Mouse (Mus musculus) embryonic facial prominence, embryonic 10.5 days (tissue): ENCODE measurements around the gene 1700015F17Rik. TPM values are rescaled to one million over a fixed set of nuclear protein-coding genes. Genes with fewer than 3 reads are reported as not detected.

ENCODE experiments used
- DNase-seq: peaks from one replicate; pipeline ENCODE4 v3.0.0-alpha.2; 2017; ENCODE audit warnings: low spot score
- H3K27ac ChIP-seq: fragments of 300-500 bp; sonication (generic); replicated peaks from 2 replicates; pipeline ENCODE4 v1.5.1; 2016; ENCODE audit warnings: mild to moderate bottlenecking
- H3K27me3 ChIP-seq: fragments of 300-500 bp; sonication (generic); replicated peaks from 2 replicates; pipeline ENCODE4 v1.6.1; 2016; ENCODE audit warnings: low read depth, mild to moderate bottlenecking; ENCODE audit not compliant: poor library complexity, severe bottlenecking
- H3K36me3 ChIP-seq: fragments of 300-500 bp; sonication (generic); replicated peaks from 2 replicates; pipeline ENCODE4 v1.6.1; 2016; ENCODE audit warnings: mild to moderate bottlenecking, moderate library complexity
- H3K4me1 ChIP-seq: fragments of 300-500 bp; sonication (generic); 2 replicates; pipeline ENCODE4 v1.6.1; 2016
- H3K4me3 ChIP-seq: fragments of 300-500 bp; sonication (generic); 2 replicates; pipeline ENCODE4 v1.5.1; 2016; ENCODE audit warnings: mild to moderate bottlenecking, moderate library complexity
- H3K9me3 ChIP-seq: fragments of 300-500 bp; sonication (generic); 2 replicates; pipeline ENCODE4 v1.6.1; 2016; ENCODE audit warnings: mild to moderate bottlenecking
- WGBS: fragments of 180-500 bp; shearing (Covaris S2); methylation state at CpG from one replicate; pipeline ENCODE4 v1.1.7; 2016; 5-methylcytosine and 5-hydroxymethylcytosine counted together
- polyA plus RNA-seq: library from polyadenylated mRNA; unstranded; fragments of >200 nt; fragmentation: Nextera tagmentation; extraction: Ambion mirVana; gene quantifications from 2 replicates; pipeline ENCODE4 v1.2.1, GENCODE M21; 2016

1700015F17Rik gene
- polyA plus RNA-seq, 1 experiment from 2014 or later: not detected

DNA sequence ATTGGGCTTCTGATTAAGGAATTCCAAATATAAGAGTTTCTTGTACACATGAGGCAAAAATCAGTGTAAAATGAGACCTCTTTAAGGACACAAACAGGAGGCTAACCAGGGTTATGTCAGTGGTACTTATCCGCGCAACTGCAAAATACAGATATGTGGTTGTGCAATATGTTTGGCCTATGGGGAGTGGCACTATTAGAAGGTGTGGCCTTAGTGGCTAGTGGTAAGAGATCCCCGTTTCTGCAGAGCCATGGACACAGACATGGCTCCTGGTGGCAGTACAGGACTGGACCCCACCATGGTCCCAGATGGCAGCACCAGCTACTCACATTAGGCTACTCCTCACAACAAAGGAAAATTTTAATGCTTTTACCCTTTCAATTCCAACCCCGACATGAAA is 16.1 kb upstream of the 1700015F17Rik start:
- Histone ChIP-seq H3K9me3 (no peaks in the 10 kb centered on the region), H3K4me3 (no peak overlapping the region), H3K4me1 (no peaks in the 10 kb centered on the region), H3K27ac (no peak overlapping the region), H3K36me3 (no peaks in the 10 kb centered on the region), H3K27me3 (peaks cover 7% of the 10 kb centered on the region; the same call in 1 of the 2 replicates)
- no peak for DNase-seq
- 90% methylated on average over 4 of the region's 4 CpGs for WGBS

DNA sequence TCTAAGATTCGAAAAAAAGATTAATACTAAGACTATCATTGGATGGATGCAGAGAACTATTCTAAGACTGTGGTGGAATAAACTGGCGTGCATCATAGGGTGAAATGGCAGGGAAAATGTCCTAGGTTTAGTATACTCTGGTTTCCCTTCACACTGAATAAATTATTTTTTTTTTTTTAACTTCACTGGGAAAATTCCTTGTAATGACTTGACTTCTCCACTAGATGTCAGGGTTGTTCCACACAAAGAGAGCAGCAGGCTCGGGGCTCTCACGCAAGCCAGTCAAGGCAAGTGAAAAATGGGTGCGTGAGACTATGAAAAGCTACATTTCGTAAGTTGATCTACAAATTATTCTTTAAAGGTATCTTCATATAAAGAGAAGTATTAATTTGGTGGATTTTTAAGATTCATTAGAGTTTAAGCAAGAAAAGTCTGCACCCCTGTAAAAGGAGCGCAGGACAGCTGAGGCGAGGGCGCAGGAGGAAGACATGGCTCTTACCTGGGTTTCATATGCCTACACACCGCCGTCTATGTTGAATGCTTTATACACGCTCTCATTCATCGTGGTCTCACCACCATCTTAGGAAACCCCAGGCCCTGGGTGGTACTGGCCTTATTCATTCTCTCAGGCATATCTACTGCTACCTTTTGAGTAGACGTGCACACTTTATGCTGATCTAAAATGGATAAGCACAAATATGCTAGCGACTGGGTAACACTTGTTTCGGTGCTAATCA is 15.5 kb upstream of the 1700015F17Rik start:
- Histone ChIP-seq H3K36me3 (no peaks in the 10 kb centered on the region), H3K27me3 (peaks cover 7% of the 10 kb centered on the region; the same call in 1 of the 2 replicates), H3K27ac (no peak overlapping the region), H3K9me3 (no peaks in the 10 kb centered on the region), H3K4me3 (no peak overlapping the region), H3K4me1 (no peaks in the 10 kb centered on the region)
- 41% methylated on average over 16 of the region's 16 CpGs for WGBS
- peak; percentile 39 for DNase-seq

- Histone ChIP-seq H3K27me3 (peaks cover 7% of the 10 kb centered on the region; the same call in 1 of the 2 replicates), H3K9me3 (no peaks in the 10 kb centered on the region), H3K4me3 (no peak overlapping the region), H3K36me3 (no peaks in the 10 kb centered on the region), H3K4me1 (no peaks in the 10 kb centered on the region), H3K27ac (no peak overlapping the region)
- no peak for DNase-seq
- WGBS: 92% methylated on average over 4 of the region's 4 CpGs
Observed at GRCm38 (mm10) chr5:5492163-5492562, 13.2 kb upstream of the 1700015F17Rik start.

DNA sequence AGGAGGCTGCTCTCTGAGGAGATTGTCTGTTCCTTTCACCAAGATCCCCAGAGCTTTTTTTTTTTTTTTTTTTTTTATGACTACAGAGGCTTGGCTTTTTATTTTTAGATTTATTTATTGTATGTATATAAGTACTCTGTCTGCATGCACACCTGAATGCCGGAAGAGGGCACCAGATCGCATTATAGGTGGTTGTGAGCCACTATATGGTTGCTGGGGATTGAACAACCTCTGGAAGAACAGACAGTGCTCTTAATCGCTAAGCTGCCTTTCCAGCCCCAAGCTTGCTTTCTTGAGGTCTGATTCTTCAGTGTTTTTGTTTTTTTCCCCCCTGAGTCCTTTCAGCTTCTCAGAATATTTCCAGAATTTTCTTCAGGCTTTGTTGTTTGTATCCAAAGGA is 7.1 kb upstream of the 1700015F17Rik start:
- DNase-seq: no peak
- no peaks in the 10 kb centered on the region for H3K9me3 ChIP-seq
- H3K27me3 ChIP-seq: no peaks in the 10 kb centered on the region
- H3K4me3 ChIP-seq: no peak overlapping the region
- no peak overlapping the region for H3K27ac ChIP-seq
- no peaks in the 10 kb centered on the region for H3K36me3 ChIP-seq
- WGBS: 29% methylated on average over 3 of the region's 3 CpGs
- 0 out of 2 replicates have a peak, but pooled peaks cover 6% of the 10 kb centered on the region for H3K4me1 ChIP-seq

- Histone ChIP-seq H3K27ac (no peak overlapping the region), H3K36me3 (no peaks in the 10 kb centered on the region), H3K9me3 (no peaks in the 10 kb centered on the region), H3K4me3 (no peak overlapping the region), H3K4me1 (0 out of 2 replicates have a peak, but pooled peaks cover 6% of the 10 kb centered on the region), H3K27me3 (no peaks in the 10 kb centered on the region)
- no peak for DNase-seq
- WGBS: 59% methylated on average over 9 of the region's 9 CpGs
Observed at GRCm38 (mm10) chr5:5483254-5483858, 4.4 kb upstream of the 1700015F17Rik start.

- DNase-seq: no peak
- no peak overlapping the region for H3K27ac ChIP-seq
- whole genome bisulfite sequencing: 3% methylated on average over 1 of the region's 1 CpGs
- no peaks in the 10 kb centered on the region for H3K9me3 ChIP-seq
- 0 out of 2 replicates have a peak, but pooled peaks cover 6% of the 10 kb centered on the region for H3K4me1 ChIP-seq
- H3K4me3 ChIP-seq: no peak overlapping the region
- no peaks in the 10 kb centered on the region for H3K36me3 ChIP-seq
- no peaks in the 10 kb centered on the region for H3K27me3 ChIP-seq
Observed at GRCm38 (mm10) chr5:5481662-5482061, 2.7 kb upstream of the 1700015F17Rik start.

DNA sequence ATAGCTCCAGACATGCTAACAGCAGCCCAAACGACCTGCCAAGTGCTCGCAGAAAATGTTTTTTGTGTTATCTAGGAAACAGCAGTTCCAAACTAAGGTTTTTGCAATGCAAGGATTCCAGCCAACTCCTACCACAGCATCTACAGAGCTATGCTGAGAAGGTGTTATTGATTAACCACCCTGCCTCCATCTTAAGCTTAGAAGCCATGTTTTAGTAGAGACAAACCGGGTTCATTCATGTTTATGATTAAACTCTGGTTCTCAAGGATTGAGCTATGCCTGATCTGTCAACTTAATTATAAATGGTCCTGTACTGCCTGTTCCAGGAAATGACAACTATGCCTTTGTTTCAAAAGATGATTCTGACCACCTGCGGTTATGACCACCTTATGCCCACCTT is 2.8 kb downstream of the 1700015F17Rik start:
- H3K4me3 ChIP-seq: no peak overlapping the region
- H3K4me1 ChIP-seq: no peaks in the 10 kb centered on the region
- no peak overlapping the region for H3K27ac ChIP-seq
- 87% methylated on average over 4 of the region's 4 CpGs for WGBS
- no peaks in the 10 kb centered on the region for H3K9me3 ChIP-seq
- no peaks in the 10 kb centered on the region for H3K27me3 ChIP-seq
- H3K36me3 ChIP-seq: no peaks in the 10 kb centered on the region
- DNase-seq: no peak

- Histone ChIP-seq H3K36me3 (no peaks in the 10 kb centered on the region), H3K27ac (no peak overlapping the region), H3K9me3 (no peaks in the 10 kb centered on the region), H3K4me3 (no peak overlapping the region), H3K4me1 (no peaks in the 10 kb centered on the region), H3K27me3 (no peaks in the 10 kb centered on the region)
- 80% methylated on average over 1 of the region's 1 CpGs for WGBS
- DNase-seq: no peak
Observed at GRCm38 (mm10) chr5:5465256-5465655, 13.7 kb downstream of the 1700015F17Rik start.

- H3K27me3 ChIP-seq: no peaks in the 10 kb centered on the region
- no peak overlapping the region for H3K27ac ChIP-seq
- no peak for DNase-seq
- H3K36me3 ChIP-seq: no peaks in the 10 kb centered on the region
- no peaks in the 10 kb centered on the region for H3K4me1 ChIP-seq
- 80% methylated on average over 5 of the region's 5 CpGs for WGBS
- H3K4me3 ChIP-seq: no peak overlapping the region
- no peaks in the 10 kb centered on the region for H3K9me3 ChIP-seq
Observed at GRCm38 (mm10) chr5:5431746-5432438, 47.1 kb downstream of the 1700015F17Rik start.

GRCm38 (mm10) chr5:5423723-5424171 is 55.2 kb downstream of the 1700015F17Rik start:
- Histone ChIP-seq H3K9me3 (no peaks in the 10 kb centered on the region), H3K36me3 (no peaks in the 10 kb centered on the region), H3K4me1 (no peaks in the 10 kb centered on the region), H3K4me3 (no peak overlapping the region), H3K27me3 (no peaks in the 10 kb centered on the region), H3K27ac (no peak overlapping the region)
- DNase-seq: no peak
- 75% methylated on average over 6 of the region's 6 CpGs for WGBS

DNA sequence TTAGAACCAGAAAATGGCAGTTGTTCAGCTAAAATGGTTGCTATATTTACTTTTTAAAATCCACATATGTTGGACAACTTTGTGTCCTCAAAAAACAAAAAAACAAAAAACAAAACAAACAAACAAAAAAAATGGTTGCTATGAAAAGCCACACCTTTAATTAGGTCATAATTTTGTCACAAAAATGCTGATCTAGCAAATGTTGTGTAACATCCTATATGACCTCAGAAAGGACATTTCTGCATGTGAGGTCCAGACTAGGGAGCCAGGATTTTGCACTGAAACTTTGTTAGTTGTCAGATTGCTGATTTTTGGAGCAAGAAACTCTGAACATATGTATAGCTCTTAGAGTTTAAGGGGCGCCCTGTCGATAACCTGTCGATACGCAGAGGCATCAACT is 55.9 kb downstream of the 1700015F17Rik start:
- DNase-seq: no peak
- H3K27me3 ChIP-seq: no peaks in the 10 kb centered on the region
- WGBS: 94% methylated on average over 4 of the region's 4 CpGs
- no peaks in the 10 kb centered on the region for H3K4me1 ChIP-seq
- no peaks in the 10 kb centered on the region for H3K9me3 ChIP-seq
- no peak overlapping the region for H3K4me3 ChIP-seq
- no peaks in the 10 kb centered on the region for H3K36me3 ChIP-seq
- no peak overlapping the region for H3K27ac ChIP-seq

- 91% methylated on average over 2 of the region's 2 CpGs for WGBS
- Histone ChIP-seq H3K4me3 (no peak overlapping the region), H3K36me3 (no peaks in the 10 kb centered on the region), H3K27me3 (no peaks in the 10 kb centered on the region), H3K4me1 (no peaks in the 10 kb centered on the region), H3K9me3 (no peaks in the 10 kb centered on the region), H3K27ac (no peak overlapping the region)
- DNase-seq: no peak
Observed at GRCm38 (mm10) chr5:5421439-5421838, 57.5 kb downstream of the 1700015F17Rik start.
